Mouse (Mus musculus) heart, embryonic 10.5 days (tissue): ENCODE measurements around the gene Gm4969. TPM values are rescaled to one million over a fixed set of nuclear protein-coding genes. Genes with fewer than 3 reads are reported as not detected.

Experiments
- DNase-seq: peaks from one replicate; pipeline ENCODE4 v3.0.0-alpha.2; 2017; ENCODE audit warnings: low spot score
- H3K27ac ChIP-seq: fragments of 300-500 bp; sonication (generic); 2 replicates; pipeline ENCODE4 v1.5.1; 2016; ENCODE audit warnings: mild to moderate bottlenecking
- H3K27me3 ChIP-seq: fragments of 300-500 bp; sonication (generic); 2 replicates; pipeline ENCODE4 v1.6.1; 2016; ENCODE audit warnings: mild to moderate bottlenecking; ENCODE audit not compliant: poor library complexity, insufficient read depth, severe bottlenecking
- H3K36me3 ChIP-seq: fragments of 300-500 bp; sonication (generic); 2 replicates; pipeline ENCODE4 v1.6.1; 2016; ENCODE audit warnings: mild to moderate bottlenecking, moderate library complexity
- H3K4me1 ChIP-seq: fragments of 300-500 bp; sonication (generic); 2 replicates; pipeline ENCODE4 v1.6.1; 2016; ENCODE audit warnings: mild to moderate bottlenecking
- H3K4me3 ChIP-seq: fragments of 300-500 bp; sonication (generic); 2 replicates; pipeline ENCODE4 v1.5.1; 2016; ENCODE audit warnings: mild to moderate bottlenecking, moderate library complexity
- H3K9me3 ChIP-seq: fragments of 300-500 bp; sonication (generic); 2 replicates; pipeline ENCODE4 v1.6.1; 2016; ENCODE audit warnings: mild to moderate bottlenecking, moderate library complexity
- WGBS: fragments of 180-500 bp; shearing (Covaris S2); methylation state at CpG from one replicate; pipeline ENCODE4 v1.1.7; 2016; 5-methylcytosine and 5-hydroxymethylcytosine counted together
- polyA plus RNA-seq: library from polyadenylated mRNA; unstranded; fragments of >200 nt; fragmentation: Nextera tagmentation; extraction: Ambion mirVana; gene quantifications from 2 replicates; pipeline ENCODE4 v1.2.1, GENCODE M21; 2016

Gene Gm4969
- polyA plus RNA-seq, 1 experiment from 2014 or later, result 2.1 TPM

DNA sequence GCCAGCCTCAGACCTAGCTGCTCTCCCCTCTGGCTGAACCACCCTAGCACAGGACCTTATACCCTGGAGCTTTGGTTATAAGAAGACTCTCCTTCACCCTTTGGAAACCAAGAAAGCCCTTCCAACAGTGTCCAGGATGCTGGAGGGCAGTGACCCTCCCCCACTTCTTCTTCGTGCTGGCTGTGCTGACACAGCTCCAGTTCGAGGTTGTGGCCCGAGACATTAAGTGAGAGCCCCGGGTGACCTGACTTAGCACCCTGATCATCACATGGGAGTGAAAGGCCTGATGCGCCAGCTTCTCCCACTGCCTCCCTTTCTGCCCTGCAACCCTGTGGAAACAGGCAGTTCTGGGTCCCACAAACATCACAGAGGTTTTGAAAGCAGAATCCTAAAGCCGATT lies 32.7 kb downstream of the Gm4969 start:
- peak overlapping the region; percentile 81 for H3K27ac ChIP-seq
- WGBS, result 8% methylated on average over 6 of the region's 6 CpGs
- peaks cover 1% of the 10 kb centered on the region for H3K27me3 ChIP-seq
- peak overlapping the region; percentile 47 for H3K4me3 ChIP-seq
- DNase-seq, result no peak
- peaks cover 66% of the 10 kb centered on the region for H3K36me3 ChIP-seq
- H3K4me1 ChIP-seq, result peaks cover 67% of the 10 kb centered on the region
- H3K9me3 ChIP-seq, result no peaks in the 10 kb centered on the region

DNA sequence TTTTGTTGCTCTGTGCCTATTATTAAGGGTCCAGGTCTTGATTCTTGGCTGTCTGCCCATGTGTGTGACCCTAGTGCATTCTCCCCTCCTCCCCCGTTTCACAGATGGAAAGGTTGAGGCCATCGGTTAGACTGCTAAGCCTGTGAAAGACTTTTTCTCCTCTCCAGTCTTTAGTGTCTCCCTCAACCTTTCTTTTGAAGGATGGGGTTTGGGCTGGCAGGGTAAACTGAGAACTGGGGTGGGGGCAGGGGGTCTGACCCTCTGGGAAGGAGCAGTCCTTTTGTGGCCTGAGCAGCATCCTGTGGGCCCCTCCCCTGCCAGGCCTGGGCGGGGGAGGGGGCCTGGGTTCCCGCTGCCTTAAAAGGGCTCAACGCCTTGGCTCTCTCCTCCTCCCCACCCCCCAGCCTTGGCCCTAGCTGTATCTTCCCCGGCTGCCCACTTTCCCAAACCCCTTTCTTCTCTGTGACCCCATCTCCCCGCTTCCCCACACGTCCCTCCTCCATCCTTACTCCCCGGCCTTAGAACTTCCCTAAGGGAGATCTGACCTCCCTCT lies 33.2 kb downstream of the Gm4969 start:
- Histone ChIP-seq H3K27me3 (no peaks in the 10 kb centered on the region), H3K4me1 (peaks cover 67% of the 10 kb centered on the region), H3K36me3 (peaks cover 66% of the 10 kb centered on the region), H3K4me3 (peak overlapping the region; percentile 47), H3K9me3 (no peaks in the 10 kb centered on the region), H3K27ac (peak overlapping the region; percentile 81)
- 23% methylated on average over 9 of the region's 9 CpGs for WGBS
- no peak for DNase-seq

DNA sequence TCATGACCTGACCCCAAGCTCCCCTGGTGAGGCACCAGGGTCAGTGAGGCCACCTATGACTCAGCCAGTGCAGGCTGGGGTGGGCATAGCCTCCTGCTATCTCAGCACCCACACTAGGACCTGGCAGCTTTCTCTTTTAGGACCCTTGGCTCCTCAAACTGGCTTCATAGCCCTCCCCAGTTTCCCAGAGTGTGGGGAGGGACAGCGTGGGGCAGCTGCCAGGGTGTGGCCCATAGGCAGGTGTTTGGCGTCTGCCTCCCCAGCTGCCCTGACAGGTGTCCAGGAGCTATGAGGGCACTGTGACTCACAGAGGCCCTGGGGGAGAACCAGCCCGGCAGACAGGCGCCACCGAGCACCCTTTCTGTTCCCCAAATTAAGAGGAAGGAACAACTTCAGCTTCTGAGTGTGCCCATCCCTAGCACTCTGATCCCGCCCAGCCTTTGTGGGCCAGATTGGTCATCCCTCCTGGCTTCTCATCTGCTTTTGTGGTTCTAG lies 33.8 kb downstream of the Gm4969 start:
- Histone ChIP-seq H3K27ac (peak overlapping the region; percentile 81), H3K4me3 (peak overlapping the region; percentile 47), H3K27me3 (no peaks in the 10 kb centered on the region), H3K4me1 (peaks cover 73% of the 10 kb centered on the region), H3K9me3 (no peaks in the 10 kb centered on the region), H3K36me3 (peaks cover 69% of the 10 kb centered on the region)
- WGBS, result 65% methylated on average over 6 of the region's 6 CpGs
- DNase-seq, result no peak

DNA sequence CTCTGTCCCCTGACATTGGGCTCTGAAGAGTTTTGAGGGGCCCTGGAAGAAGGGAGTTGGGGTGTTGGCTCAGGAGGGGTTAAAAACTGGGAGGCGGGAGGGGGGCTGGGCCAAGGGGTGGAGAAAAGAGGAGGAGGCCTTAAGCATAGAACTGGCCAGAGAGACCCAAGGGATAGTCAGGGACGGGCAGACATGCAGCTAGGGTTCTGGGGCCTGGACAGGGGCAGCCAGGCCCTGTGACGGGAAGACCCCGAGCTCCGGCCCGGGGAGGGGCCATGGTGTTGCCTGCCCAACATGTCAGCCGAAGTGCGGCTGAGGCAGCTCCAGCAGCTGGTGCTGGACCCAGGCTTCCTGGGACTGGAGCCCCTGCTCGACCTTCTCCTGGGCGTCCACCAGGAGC lies 34.5 kb downstream of the Gm4969 start, which contains the start of gene Dmpk:
Gene Dmpk (plus strand): TSS at position 149 of the 400 bp plus-strand sequence.
- peak within 1 kb of the TSS; percentile 81 for H3K27ac ChIP-seq
- WGBS, result 40% methylated on average over 10 of the region's 10 CpGs
- peaks cover 75% of the 10 kb centered on the region for H3K4me1 ChIP-seq

DNA sequence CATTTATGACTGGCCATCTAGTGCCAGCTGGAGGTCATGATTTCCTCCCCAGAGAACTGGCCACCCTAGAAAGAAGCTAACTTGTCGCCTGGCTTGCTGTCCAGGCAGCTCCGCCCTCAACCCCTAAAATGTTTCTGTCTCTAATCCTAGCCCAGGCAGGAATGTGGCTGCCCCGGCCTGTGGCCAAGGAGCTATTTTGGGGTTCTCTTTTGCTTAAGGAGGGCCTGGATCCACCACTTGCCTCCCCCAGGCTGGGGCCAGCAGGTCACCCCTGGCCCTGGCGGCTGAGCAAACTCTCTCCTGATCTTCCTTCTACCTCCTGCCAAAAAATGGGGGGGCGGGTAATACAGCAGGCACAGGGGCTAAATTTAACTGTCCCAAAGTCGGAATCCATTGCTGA lies 35.1 kb downstream of the Gm4969 start:
- no peak for DNase-seq

More for the DNA sequence above, 34.5 kb downstream of the Gm4969 start, which contains the start of gene Dmpk:
- H3K36me3 ChIP-seq, result peaks cover 70% of the 10 kb centered on the region
- no peaks in the 10 kb centered on the region for H3K9me3 ChIP-seq
- H3K4me3 ChIP-seq, result peak within 1 kb of the TSS; percentile 47
- H3K27me3 ChIP-seq, result no peaks in the 10 kb centered on the region
- DNase-seq, result no peak

DNA sequence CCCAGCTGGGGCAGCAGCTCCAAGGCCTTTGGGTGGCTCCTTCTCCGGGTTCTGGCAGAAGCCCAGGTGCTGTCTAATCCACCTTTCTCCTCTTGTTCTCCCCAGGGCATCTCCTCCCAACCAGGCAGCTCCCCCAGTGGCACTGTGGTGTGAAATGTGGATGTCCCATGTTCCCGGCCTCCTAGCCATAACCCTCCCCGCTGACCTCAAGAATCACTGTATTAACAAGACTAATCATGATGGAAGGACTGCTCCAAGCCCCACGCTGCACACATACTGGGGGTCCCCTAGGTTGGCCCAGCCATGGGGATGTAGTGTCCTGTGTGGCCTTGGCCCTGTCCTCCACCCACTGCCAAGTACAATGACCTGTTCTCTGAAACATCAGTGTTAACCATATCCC lies 36.0 kb downstream of the Gm4969 start:
- H3K27ac ChIP-seq, result peak overlapping the region; percentile 81
- peaks cover 84% of the 10 kb centered on the region for H3K4me1 ChIP-seq
- H3K9me3 ChIP-seq, result no peaks in the 10 kb centered on the region
- H3K4me3 ChIP-seq, result no peak overlapping the region
- no peaks in the 10 kb centered on the region for H3K27me3 ChIP-seq
- no peak for DNase-seq
- WGBS, result 85% methylated on average over 4 of the region's 4 CpGs
- peaks cover 66% of the 10 kb centered on the region for H3K36me3 ChIP-seq

More for the DNA sequence above, 35.1 kb downstream of the Gm4969 start:
- 39% methylated on average over 6 of the region's 6 CpGs for WGBS
- Histone ChIP-seq H3K27me3 (no peaks in the 10 kb centered on the region), H3K4me1 (peaks cover 75% of the 10 kb centered on the region), H3K9me3 (no peaks in the 10 kb centered on the region), H3K27ac (peak overlapping the region; percentile 81), H3K36me3 (peaks cover 70% of the 10 kb centered on the region), H3K4me3 (peak overlapping the region; percentile 47)

DNA sequence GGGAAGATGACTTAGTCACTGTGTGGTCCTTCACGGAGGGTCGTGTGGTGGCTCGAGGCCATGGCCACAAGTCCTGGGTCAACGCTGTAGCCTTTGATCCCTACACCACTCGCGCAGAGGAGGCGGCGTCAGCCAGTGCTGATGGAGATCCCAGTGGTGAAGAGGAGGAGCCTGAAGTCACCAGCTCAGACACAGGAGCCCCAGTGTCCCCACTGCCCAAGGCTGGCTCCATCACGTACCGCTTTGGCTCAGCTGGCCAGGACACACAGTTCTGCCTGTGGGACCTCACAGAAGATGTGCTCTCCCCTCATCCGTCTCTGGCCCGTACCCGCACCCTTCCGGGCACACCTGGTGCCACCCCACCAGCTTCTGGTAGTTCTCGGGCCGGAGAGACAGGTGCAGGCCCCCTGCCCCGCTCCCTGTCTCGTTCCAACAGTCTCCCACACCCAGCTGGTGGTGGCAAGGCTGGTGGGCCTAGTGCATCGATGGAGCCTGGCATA lies 37.7 kb downstream of the Gm4969 start:
- Histone ChIP-seq H3K4me1 (peaks cover 74% of the 10 kb centered on the region), H3K27me3 (no peaks in the 10 kb centered on the region), H3K4me3 (peak overlapping the region; percentile 25; the same call in 1 of the 2 replicates), H3K9me3 (no peaks in the 10 kb centered on the region), H3K27ac (no peak overlapping the region), H3K36me3 (peaks cover 60% of the 10 kb centered on the region)
- WGBS, result 88% methylated on average over 19 of the region's 19 CpGs
- no peak for DNase-seq

DNA sequence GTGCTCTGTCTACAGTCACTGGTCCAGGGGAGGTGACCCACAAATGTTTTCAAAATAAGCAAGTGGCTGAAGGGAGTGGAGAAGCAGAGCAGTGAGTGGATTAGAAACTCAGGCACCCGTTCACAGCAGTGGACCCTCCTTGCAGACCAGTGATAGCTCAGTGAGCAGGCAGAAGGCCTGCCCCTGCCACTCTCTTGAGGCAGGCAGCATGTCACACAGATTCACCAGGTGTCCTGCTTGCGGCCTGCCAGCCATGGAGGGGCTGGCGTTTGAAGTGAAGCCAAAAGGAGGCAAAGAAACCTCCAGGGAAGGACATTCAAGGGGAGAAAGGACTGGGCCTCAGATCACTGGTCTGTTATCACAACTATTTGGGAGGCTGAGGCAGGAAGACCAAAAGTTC lies 39.4 kb downstream of the Gm4969 start:
- H3K4me3 ChIP-seq, result no peak overlapping the region; the same call in 1 of the 2 replicates
- no peaks in the 10 kb centered on the region for H3K27me3 ChIP-seq
- H3K36me3 ChIP-seq, result peaks cover 60% of the 10 kb centered on the region
- H3K4me1 ChIP-seq, result peaks cover 60% of the 10 kb centered on the region
- no peak for DNase-seq
- 82% methylated on average over 3 of the region's 3 CpGs for WGBS
- no peaks in the 10 kb centered on the region for H3K9me3 ChIP-seq
- no peak overlapping the region for H3K27ac ChIP-seq

DNA sequence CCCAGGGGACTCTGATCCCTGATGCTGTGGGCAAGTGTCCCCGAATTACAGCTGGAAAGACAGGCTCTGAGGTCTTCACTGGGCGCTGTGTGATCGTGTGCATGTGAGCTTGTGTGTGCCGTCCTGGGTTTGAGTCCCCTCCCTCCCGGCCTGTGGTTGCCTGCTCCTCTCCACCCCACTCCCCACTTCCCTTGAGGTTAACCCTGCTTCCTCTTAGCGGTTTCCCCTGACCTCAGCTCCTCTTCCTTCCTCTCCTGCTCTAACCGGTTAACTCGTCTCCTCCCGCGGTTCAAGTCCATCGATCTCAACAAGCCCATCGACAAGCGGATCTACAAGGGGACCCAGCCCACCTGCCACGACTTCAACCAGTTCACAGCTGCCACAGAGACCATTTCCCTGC lies 40.4 kb downstream of the Gm4969 start:
- 63% methylated on average over 14 of the region's 14 CpGs for WGBS
- Histone ChIP-seq H3K4me1 (peaks cover 50% of the 10 kb centered on the region), H3K9me3 (no peaks in the 10 kb centered on the region), H3K27me3 (no peaks in the 10 kb centered on the region), H3K36me3 (peaks cover 52% of the 10 kb centered on the region), H3K4me3 (peak overlapping the region; percentile 83), H3K27ac (0 out of 2 replicates have a peak overlapping the region, but pooled peaks have one; percentile 8)
- no peak for DNase-seq

DNA sequence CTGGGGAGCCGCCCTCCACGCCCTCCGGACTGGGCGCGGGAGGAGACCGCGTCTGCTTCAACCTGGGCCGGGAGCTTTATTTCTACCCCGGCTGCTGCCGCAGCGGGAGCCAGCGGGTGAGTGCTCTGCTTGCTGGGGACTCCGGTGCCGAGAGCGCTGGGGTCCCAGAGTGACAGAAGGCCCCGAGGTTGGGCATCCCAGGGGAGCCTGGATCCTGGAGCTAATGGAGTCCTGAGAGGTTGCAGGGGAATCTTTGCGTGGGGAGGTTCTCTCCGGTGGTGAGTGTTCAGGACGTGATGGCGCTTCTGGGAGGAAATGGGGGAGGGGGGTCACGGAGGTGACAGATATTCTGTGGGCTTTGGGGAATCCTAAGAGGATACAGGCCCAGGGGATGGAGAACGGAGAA lies 41.6 kb downstream of the Gm4969 start:
- Histone ChIP-seq H3K4me1 (peaks cover 38% of the 10 kb centered on the region), H3K27ac (peak overlapping the region; percentile 94), H3K4me3 (peak overlapping the region; percentile 83), H3K27me3 (no peaks in the 10 kb centered on the region), H3K36me3 (peaks cover 40% of the 10 kb centered on the region), H3K9me3 (no peaks in the 10 kb centered on the region)
- no peak for DNase-seq
- under 1% methylated on average over 22 of the region's 22 CpGs for WGBS

DNA sequence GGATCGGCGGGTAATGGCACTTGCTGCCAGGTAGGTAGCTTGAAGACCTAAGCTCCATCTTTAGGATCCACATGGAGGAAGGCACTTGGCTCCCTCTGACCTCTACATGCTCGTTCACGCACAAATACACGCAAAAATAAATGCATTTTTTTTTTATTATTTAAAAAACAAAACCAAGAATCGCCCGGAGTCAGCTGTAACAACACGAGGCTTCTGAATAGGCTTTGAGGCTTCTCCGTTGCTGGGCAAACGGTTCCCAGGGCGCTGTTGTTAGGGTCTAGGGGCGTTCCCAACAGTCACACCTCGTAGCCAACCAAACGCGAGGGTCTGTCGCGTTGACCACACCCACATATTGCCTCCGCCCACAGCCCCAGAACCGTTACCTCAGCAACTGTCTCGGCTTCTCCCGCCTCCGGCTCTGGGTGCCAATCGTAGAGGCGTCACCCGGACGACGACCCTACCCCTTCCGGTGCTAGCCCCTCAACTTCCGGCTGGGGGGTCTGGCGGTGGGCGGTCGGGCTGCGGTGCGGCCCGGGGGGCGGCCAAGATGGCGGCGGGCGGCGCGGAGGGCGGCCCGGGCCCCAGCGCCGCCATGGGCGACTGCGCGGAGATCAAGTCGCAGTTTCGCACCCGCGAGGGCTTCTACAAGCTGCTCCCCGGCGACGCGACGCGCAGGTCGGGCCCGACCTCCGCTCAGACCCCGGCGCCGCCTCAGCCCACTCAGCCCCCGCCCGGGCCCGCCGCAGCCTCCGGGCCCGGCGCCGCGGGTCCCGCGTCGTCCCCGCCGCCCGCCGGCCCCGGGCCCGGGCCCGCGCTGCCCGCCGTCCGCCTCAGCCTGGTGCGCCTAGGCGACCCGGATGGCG lies 42.2 kb downstream of the Gm4969 start, which contains the start of gene Dmwd:
Gene Dmwd (plus strand): TSS at position 505 of the 863 bp plus-strand sequence.
- Histone ChIP-seq H3K27me3 (no peaks in the 10 kb centered on the region), H3K36me3 (peaks cover 34% of the 10 kb centered on the region), H3K4me3 (peak within 1 kb of the TSS; percentile 83), H3K27ac (peak within 1 kb of the TSS; percentile 94), H3K9me3 (no peaks in the 10 kb centered on the region), H3K4me1 (peaks cover 33% of the 10 kb centered on the region)
- WGBS, result 1% methylated on average over 86 of the region's 91 CpGs
- DNase-seq, result peak; percentile 100

DNA sequence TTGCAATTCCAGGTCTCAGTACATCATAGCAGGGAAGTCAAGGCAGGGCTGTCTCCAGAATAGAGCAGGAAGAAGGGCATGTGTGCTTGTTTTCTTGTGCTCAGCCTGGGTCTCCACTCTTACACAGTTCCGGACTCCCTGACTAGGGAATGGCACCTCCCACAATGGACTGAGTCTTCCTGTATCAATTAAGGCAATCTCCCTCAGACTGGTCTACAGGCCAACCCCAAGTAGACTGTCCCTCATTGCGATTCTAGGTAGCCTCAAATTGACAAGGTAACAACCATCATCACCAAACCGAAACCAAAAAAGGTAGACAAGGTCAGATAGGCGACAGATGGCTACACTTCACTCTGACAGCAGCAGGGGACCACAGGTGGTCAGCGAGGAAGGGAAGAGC lies 42.9 kb downstream of the Gm4969 start:
- no peaks in the 10 kb centered on the region for H3K27me3 ChIP-seq
- H3K27ac ChIP-seq, result no peak overlapping the region
- peak overlapping the region; percentile 83 for H3K4me3 ChIP-seq
- no peak for DNase-seq
- no peaks in the 10 kb centered on the region for H3K9me3 ChIP-seq
- H3K36me3 ChIP-seq, result peaks cover 27% of the 10 kb centered on the region
- H3K4me1 ChIP-seq, result peaks cover 33% of the 10 kb centered on the region
- 53% methylated on average over 5 of the region's 5 CpGs for WGBS

DNA sequence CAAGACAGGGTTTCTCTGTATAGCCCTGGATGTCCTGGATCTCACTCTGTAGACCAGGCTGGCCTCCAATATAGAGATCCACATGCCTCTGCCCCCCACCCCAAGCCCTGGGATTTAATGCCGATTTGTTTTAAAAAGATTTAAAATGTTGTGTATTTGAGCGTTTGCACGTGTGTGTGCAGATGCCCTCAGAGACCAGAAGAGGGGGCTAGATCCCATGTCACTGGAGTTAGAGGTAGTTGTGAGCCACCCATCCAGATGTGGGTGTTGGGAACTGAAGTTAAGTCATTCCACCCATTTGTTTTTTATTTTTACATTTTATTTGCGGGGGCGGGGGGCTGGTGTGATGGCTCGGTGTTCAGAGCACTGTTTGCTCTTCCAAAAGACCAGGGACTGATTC lies 43.7 kb downstream of the Gm4969 start:
- H3K4me1 ChIP-seq, result peaks cover 28% of the 10 kb centered on the region
- WGBS, result 89% methylated on average over 6 of the region's 6 CpGs
- peaks cover 19% of the 10 kb centered on the region for H3K36me3 ChIP-seq
- H3K27ac ChIP-seq, result no peak overlapping the region
- DNase-seq, result no peak
- no peaks in the 10 kb centered on the region for H3K9me3 ChIP-seq
- H3K4me3 ChIP-seq, result no peak overlapping the region
- no peaks in the 10 kb centered on the region for H3K27me3 ChIP-seq
